Mouse (Mus musculus) heart, embryonic 11.5 days (tissue): ENCODE results near the gene Stx3. TPM values are rescaled to one million over a fixed set of nuclear protein-coding genes. Genes with fewer than 3 reads are reported as not detected.

Experiments
- ATAC-seq: fragments of 200-750 bp; cut with Nextera tagmentation; replicated peaks from 2 replicates; pipeline ENCODE4 v1.8.0; 2017; ENCODE audit warnings: moderate library complexity; ENCODE audit not compliant: insufficient number of reproducible peaks, low FRiP score, low TSS enrichment
- H3K27ac ChIP-seq: fragments of 300-500 bp; sonication (generic); 2 replicates; pipeline ENCODE4 v1.5.1; 2014; ENCODE audit warnings: mild to moderate bottlenecking, low read depth, low read length
- H3K27me3 ChIP-seq: fragments of 300-500 bp; sonication (generic); 2 replicates; pipeline ENCODE4 v1.6.1; 2014; ENCODE audit warnings: mild to moderate bottlenecking, low read length, mixed read lengths; ENCODE audit not compliant: control insufficient read depth, insufficient read depth
- H3K36me3 ChIP-seq: fragments of 300-500 bp; sonication (generic); 2 replicates; pipeline ENCODE4 v1.6.1; 2014; ENCODE audit warnings: mild to moderate bottlenecking, low read length, moderate library complexity, mixed read lengths; ENCODE audit not compliant: control insufficient read depth, insufficient read depth
- H3K4me1 ChIP-seq: fragments of 300-500 bp; sonication (generic); 2 replicates; pipeline ENCODE4 v1.6.1; 2014; ENCODE audit warnings: low read length; ENCODE audit not compliant: control insufficient read depth, insufficient read depth
- H3K4me2 ChIP-seq: fragments of 300-500 bp; sonication (generic); 2 replicates; pipeline ENCODE4 v1.6.1; 2014; ENCODE audit warnings: mild to moderate bottlenecking, moderate library complexity
- H3K4me3 ChIP-seq: fragments of 300-500 bp; sonication (generic); 2 replicates; pipeline ENCODE4 v1.5.1; 2014; ENCODE audit warnings: low read depth, low read length
- H3K9ac ChIP-seq: fragments of 300-500 bp; sonication (generic); 2 replicates; pipeline ENCODE4 v1.6.1; 2014; ENCODE audit warnings: mild to moderate bottlenecking, low read depth, low read length, moderate library complexity
- H3K9me3 ChIP-seq: fragments of 300-500 bp; sonication (generic); replicated peaks from 2 replicates; pipeline ENCODE4 v1.6.1; 2016; ENCODE audit warnings: low read length; ENCODE audit not compliant: control insufficient read depth
- WGBS: fragments of 180-500 bp; shearing (Covaris S2); extraction: QIAGEN DNeasy Blood & Tissue Kit; methylation state at CpG from one replicate; pipeline ENCODE4 v1.1.7; 2014; ENCODE audit not compliant: insufficient replicate concordance; 5-methylcytosine and 5-hydroxymethylcytosine counted together
- polyA plus RNA-seq: library from polyadenylated mRNA; unstranded; fragments of >200 nt; fragmentation: Nextera tagmentation; extraction: Ambion mirVana; gene quantifications from 2 replicates; pipeline ENCODE4 v1.2.1, GENCODE M21; 2014

The Stx3 gene
- polyA plus RNA-seq, 1 experiment from 2014 or later = 8.3 TPM

GRCm38 (mm10) chr19:11800531-11801315 lies 18.5 kb downstream of the Stx3 start:
- Histone ChIP-seq H3K4me2 (no peak overlapping the region), H3K27ac (no peak overlapping the region), H3K36me3 (no peaks in the 10 kb centered on the region), H3K9ac (no peak overlapping the region), H3K9me3 (no peaks in the 10 kb centered on the region), H3K4me3 (no peak overlapping the region), H3K4me1 (no peaks in the 10 kb centered on the region), H3K27me3 (no peaks in the 10 kb centered on the region)
- 71% methylated on average over 8 of the region's 8 CpGs for WGBS
- ATAC-seq = no peak

DNA sequence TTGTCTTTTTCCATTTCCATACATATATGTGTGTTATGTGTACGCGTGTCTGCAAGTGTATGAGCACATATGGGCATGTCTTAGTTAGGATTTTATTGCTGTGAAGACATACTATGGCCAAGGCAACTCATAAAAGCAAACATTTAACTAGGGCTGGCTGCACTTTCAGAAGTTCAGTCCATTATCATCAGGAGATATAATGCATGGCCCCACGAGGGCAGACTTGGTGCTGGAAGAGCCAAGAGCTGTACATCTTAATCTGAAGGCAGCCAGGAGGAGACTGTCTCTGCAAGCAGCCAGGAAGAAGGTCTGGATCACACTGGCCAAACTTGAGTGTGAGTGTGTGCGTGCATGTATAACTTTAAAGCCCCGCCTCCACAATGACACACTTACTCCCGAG lies 24.8 kb downstream of the Stx3 start:
- 79% methylated on average over 6 of the region's 6 CpGs for WGBS
- H3K27me3 ChIP-seq = no peaks in the 10 kb centered on the region
- no peaks in the 10 kb centered on the region for H3K9me3 ChIP-seq
- no peak overlapping the region for H3K4me2 ChIP-seq
- H3K4me1 ChIP-seq = no peaks in the 10 kb centered on the region
- no peaks in the 10 kb centered on the region for H3K36me3 ChIP-seq
- no peak for ATAC-seq
- no peak overlapping the region for H3K27ac ChIP-seq
- no peak overlapping the region for H3K9ac ChIP-seq
- H3K4me3 ChIP-seq = no peak overlapping the region

- Histone ChIP-seq H3K4me3 (no peak overlapping the region), H3K4me1 (no peaks in the 10 kb centered on the region), H3K4me2 (no peak overlapping the region), H3K9me3 (no peaks in the 10 kb centered on the region), H3K27ac (no peak overlapping the region), H3K27me3 (no peaks in the 10 kb centered on the region), H3K9ac (no peak overlapping the region), H3K36me3 (no peaks in the 10 kb centered on the region)
- no peak for ATAC-seq
- WGBS = 70% methylated on average over 2 of the region's 2 CpGs
Observed at GRCm38 (mm10) chr19:11793741-11794359, 25.4 kb downstream of the Stx3 start.

GRCm38 (mm10) chr19:11791825-11792224 lies 27.4 kb downstream of the Stx3 start:
- Histone ChIP-seq H3K27me3 (no peaks in the 10 kb centered on the region), H3K9ac (no peak overlapping the region), H3K36me3 (no peaks in the 10 kb centered on the region), H3K9me3 (no peaks in the 10 kb centered on the region), H3K4me2 (no peak overlapping the region), H3K27ac (no peak overlapping the region), H3K4me3 (no peak overlapping the region), H3K4me1 (no peaks in the 10 kb centered on the region)
- 64% methylated on average over 5 of the region's 5 CpGs for WGBS
- ATAC-seq = no peak

DNA sequence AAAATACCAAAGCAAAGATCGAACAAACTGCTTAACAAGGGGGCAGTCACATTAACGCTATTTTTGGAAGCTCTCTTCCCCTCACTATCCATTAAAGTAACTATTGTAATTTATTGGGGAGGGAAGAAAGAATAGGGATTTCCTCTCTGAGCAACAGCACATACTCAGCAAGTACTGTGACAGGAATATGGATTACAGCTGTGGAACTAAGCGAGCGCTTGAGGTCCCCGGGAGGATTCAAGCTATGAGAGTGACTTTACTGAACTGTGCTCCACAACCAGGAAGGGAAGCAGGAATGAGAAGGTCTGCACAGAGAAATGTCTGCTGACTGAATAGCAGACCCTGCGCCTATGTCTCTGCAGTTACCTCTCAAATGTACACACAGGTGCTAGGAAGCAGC lies 30.3 kb downstream of the Stx3 start:
- H3K4me1 ChIP-seq = no peaks in the 10 kb centered on the region
- no peak overlapping the region for H3K9ac ChIP-seq
- 90% methylated on average over 6 of the region's 6 CpGs for WGBS
- ATAC-seq = no peak
- H3K36me3 ChIP-seq = no peaks in the 10 kb centered on the region
- H3K9me3 ChIP-seq = no peaks in the 10 kb centered on the region
- H3K27me3 ChIP-seq = no peaks in the 10 kb centered on the region
- H3K27ac ChIP-seq = no peak overlapping the region
- H3K4me2 ChIP-seq = no peak overlapping the region
- H3K4me3 ChIP-seq = no peak overlapping the region

GRCm38 (mm10) chr19:11787826-11788225 lies 31.4 kb downstream of the Stx3 start:
- no peak overlapping the region for H3K4me2 ChIP-seq
- H3K9me3 ChIP-seq = no peaks in the 10 kb centered on the region
- no peaks in the 10 kb centered on the region for H3K27me3 ChIP-seq
- H3K36me3 ChIP-seq = no peaks in the 10 kb centered on the region
- no peak overlapping the region for H3K9ac ChIP-seq
- 86% methylated on average over 6 of the region's 6 CpGs for WGBS
- no peak overlapping the region for H3K27ac ChIP-seq
- no peak for ATAC-seq
- H3K4me3 ChIP-seq = no peak overlapping the region
- no peaks in the 10 kb centered on the region for H3K4me1 ChIP-seq

- Histone ChIP-seq H3K36me3 (no peaks in the 10 kb centered on the region), H3K9me3 (no peaks in the 10 kb centered on the region), H3K27me3 (no peaks in the 10 kb centered on the region), H3K4me3 (no peak overlapping the region), H3K4me1 (no peaks in the 10 kb centered on the region), H3K27ac (no peak overlapping the region), H3K9ac (no peak overlapping the region), H3K4me2 (no peak overlapping the region)
- 85% methylated on average over 14 of the region's 14 CpGs for WGBS
- no peak for ATAC-seq
Observed at GRCm38 (mm10) chr19:11785409-11786154, 33.6 kb downstream of the Stx3 start.

DNA sequence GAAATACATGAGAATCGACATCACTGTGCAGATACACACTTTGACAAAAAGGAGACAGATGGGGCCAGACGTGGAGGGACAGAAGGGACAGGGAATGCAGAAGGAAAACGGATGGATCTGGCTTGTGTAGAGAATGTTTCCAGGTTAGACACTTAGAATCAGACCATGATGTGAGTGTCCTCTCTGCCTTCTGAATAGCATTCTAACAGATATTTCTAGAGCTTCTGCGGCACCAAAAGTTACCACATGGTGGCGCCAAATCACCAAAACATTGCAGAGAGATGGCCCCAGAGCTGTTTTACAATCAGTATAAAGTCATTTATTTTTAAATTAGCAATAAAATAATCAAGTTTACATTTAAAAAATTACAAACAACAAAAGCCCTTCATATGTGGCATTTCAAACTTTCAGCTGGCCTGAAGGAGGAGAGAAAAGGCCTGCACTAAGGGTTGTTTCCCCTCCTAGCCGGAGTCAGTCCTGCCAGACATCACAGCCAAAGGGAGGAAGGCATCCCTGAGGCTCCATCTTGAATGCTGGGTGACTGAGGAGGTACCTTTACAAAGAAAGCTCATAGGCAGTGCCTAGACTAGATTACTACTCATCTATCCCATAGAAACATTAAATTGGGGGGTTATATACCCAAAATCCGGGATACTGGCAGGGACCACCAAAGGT lies 41.9 kb downstream of the Stx3 start:
- no peak overlapping the region for H3K4me3 ChIP-seq
- no peak for ATAC-seq
- H3K4me1 ChIP-seq = no peaks in the 10 kb centered on the region
- 58% methylated on average over 7 of the region's 7 CpGs for WGBS
- no peak overlapping the region for H3K4me2 ChIP-seq
- no peaks in the 10 kb centered on the region for H3K27me3 ChIP-seq
- H3K9me3 ChIP-seq = no peaks in the 10 kb centered on the region
- no peak overlapping the region for H3K27ac ChIP-seq
- H3K9ac ChIP-seq = no peak overlapping the region
- H3K36me3 ChIP-seq = peaks cover 2% of the 10 kb centered on the region; the same call in 1 of the 2 replicates
